Mouse (Mus musculus) embryonic fibroblast, embryonic 13.5 days (primary cell): ENCODE measurements around the gene Serpinh1.

Source experiments
- CTCF ChIP-seq: IDR thresholded peaks from 2 replicates; pipeline ENCODE4 v1.5.1; 2011; ENCODE audit warnings: mild to moderate bottlenecking, control low read depth, low read length, moderate library complexity, borderline replicate concordance; ENCODE audit not compliant: insufficient read depth
- POLR2A ChIP-seq: IDR thresholded peaks from 2 replicates; pipeline ENCODE4 v1.6.1; 2011; ENCODE audit warnings: low read depth, mild to moderate bottlenecking, control low read depth, low read length, moderate library complexity

DNA sequence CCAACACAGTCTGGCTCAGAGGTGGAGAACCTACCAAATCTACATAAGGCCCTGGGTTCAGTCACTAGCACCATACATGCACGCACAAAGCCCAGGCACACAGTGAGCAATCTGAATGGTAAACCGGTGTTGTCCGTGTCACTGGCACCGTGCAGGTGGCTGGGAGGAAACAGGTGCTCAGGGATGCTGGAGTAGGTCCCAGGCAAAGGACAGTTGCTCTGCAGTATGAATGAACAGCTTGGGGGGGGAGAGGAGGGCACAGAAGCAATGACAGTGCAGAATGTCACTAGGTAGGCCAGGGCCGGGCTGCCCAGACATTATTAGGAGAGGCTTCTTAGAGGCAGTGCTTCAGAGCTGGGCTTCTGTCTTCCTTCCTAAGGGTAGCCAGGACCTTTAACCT lies 34.3 kb upstream of the Serpinh1 start:
- TF ChIP-seq POLR2A (no peak), CTCF (no peak)
